Mouse (Mus musculus): ENCODE results near the gene Rhno1.
"Not testable (repeated sequence)": the region's sequence is repeated elsewhere in the genome, so short reads cannot be mapped to it uniquely, and the experiment has no call there.

Gene Rhno1

DNA sequence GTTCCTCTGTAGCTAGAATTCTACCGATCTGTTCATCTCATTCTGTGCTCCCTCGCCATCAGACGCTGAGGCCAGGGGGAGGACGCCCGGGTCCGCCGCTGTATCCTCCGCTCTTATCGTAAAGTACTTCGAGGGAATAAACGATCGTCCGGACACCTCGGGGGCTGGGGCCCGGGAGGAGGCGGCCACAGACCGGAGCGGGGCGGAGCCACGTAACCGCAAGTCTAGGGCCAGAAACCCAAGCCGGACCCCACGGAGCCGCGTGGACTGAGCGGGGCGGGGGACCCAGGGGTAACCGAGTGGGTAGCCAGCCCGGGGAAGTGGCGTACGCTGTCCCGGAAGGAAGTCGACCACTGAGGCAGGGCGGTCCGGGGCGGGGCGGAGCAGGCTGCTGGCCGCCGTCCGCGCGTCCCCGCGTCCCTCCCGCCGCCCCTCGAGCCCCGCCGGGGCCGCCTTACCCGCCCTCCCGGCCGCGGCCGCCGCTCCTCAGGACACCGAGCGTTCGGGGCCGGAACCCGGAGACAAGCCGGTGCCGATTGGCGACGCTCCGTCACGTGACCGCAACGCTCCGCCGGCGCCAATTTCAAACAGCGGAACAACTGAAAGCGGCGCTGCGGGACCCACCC is at the start of gene Rhno1, which contains the start of gene Foxm1:
Rhno1 (minus strand) TSS at position 531 of the 626 bp plus-strand sequence.
Foxm1 (plus strand) TSS at position 587 of the 626 bp plus-strand sequence.
- peak; percentile 61 to 77 for DNase-seq (ENCODE audit: low spot score in 2 of 2)

DNA sequence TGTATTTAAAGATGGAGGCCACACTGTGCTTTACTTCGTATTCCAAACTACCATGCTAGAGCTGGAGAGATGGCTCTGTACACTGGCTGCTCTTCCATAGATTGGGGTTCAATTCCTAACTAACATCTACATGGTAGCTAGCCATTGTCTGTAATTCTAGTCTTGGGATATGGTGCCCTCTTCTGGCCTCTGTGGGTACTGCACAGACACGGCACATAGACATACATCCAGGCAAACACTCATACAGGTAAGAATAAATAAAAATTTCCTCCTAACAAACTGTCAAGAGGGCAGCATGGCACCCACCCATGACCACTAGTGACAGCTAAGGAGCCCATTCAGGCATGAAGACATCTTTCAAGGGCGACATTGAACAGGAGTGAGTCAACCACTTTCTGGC is 48.4 kb upstream of the Rhno1 start:
- peak; percentile 63 to 88 for DNase-seq (ENCODE audit: low spot score in 2 of 2)

DNA sequence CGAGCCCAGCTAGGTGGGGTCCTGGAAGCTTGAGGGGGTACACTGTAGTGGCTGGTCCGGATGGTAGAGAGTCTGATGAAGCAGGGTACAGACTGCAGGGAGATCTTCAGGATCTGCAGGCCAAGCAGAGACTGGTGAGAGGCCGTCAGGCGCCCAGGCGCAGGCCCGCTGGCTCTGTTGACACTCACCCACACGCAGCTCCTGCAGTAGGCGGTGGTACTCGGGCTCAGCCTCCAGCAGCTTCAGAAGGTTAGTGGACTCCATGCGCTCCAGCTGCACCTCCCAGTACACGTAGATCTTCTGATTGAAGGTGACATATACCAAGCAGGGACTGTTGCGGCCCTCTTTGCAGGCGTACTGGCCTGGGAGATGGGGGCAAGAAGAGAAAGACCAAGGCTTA is 47.6 kb upstream of the Rhno1 start:
- no peak for DNase-seq (ENCODE audit: low spot score in 2 of 2)

GRCm38 (mm10) chr6:128408544-128409125 is 45.9 kb upstream of the Rhno1 start:
- no peak for DNase-seq (ENCODE audit: low spot score in 2 of 2)

DNA sequence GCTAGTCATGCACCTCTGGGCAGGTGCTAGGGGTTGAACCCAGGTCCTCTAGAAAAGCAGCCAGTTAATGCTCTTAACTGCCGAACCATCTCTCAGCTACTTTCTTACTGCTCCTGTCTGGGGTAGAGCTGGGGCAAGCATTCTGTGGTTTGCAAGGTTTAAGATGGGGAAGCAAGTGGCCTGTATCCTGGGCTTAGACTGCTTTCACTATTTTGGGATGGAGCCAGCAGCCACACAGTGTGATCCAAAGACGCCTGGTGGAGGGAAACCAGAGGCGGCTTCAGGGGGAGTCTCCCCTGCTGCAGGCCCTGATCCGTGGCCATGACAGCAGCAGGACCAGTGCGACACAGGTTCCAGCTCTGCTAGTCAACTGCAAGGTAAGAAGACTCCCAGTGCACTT is 42.0 kb upstream of the Rhno1 start:
- DNase-seq (ENCODE audit: low spot score in 2 of 2), result no peak

DNA sequence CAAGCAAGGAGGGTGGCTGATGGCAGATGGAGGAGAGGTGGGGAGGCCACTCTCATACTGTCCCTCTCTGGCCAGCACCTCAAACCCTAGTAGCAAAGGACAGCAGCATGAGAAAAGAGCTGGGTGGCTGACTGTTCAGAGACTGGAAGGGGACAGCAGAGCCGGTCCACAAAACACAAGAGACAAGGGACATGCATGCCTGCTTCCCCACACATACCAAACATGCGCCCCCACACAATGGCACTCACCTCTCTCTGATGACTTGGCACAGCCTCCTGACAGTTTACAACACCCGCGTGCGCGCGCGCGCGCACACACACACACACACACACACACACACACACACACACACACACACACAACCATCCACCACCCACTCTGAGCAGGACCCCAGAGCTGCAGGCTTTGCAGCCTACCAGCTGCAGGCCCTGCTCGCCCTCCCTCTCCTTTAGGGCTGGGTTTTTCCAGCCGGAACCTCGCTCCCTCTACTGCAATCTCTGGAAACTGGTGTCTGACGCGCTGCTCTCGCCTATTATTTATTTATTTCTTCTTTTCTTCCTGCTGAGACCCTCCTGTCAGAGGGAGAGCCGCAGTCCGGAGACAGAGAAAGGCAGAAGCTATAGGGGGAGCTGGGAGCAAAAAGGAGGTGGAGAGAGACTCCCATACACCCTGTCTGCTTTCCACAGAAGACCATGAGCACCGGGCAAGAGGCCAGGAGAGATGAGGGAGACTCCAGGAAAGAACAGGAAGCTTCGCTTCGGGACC is 36.9 kb upstream of the Rhno1 start:
- peak in 1 of 2 experiments; percentile 31 for DNase-seq (ENCODE audit: low spot score in 2 of 2)

GRCm38 (mm10) chr6:128398996-128399395 is 36.3 kb upstream of the Rhno1 start, which contains the start of gene Nrip2:
Gene Nrip2 (plus strand): TSS chr6:128399296.
- DNase-seq (ENCODE audit: low spot score in 2 of 2), result no peak

DNA sequence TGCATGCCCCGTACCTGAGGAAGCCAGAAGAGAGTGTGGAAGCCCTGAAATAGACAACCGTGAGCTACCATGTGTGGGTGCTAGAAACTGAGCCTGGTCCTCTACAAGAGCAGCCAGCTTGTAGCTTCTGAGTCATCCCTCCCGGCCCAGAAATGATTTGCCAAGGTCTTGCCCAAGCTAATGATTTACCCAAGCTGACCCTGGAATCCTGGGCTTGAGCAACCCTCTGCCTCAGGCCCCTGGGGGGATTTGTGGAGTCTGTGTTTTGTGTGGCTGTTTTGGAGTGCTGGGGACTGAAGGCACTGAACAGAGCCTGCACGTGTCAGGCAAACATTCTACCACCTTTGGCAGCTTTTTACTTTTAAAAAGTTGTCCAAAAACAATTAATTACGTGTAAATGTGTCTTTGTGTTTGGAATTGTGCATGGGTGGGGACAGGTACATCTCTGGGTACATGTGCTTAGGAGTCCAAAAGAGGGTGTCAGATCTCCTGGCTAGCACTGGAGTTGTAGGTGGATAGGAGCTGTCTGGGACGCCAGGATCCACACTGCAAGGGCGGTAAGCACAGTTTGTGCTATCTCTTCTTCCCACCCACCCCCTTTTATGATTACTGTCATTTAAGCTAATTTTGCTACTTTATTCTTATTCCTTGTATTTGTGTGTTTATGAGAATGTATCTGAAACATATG is 35.0 kb upstream of the Rhno1 start:
- DNase-seq (ENCODE audit: low spot score in 2 of 2), result no peak

DNA sequence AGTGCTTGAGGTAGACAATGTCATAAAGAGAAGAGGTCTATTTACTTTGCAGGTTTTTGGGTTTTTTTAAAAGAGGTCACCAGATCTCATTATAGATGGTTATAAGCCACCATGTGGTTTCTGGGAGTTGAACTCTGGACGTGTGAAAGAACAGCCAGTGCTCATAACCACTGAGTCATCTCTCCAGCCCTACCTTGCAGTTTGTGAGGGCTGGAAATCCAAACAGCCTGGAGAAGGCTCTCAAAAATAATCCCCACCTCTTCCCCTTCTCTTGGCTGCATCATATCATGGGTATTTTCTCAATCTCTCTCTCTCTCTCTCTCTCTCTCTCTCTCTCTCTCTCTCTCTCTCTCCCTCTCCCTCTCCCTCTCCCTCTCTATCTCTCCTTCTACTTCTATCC is 28.0 kb upstream of the Rhno1 start:
- DNase-seq (ENCODE audit: low spot score in 2 of 2), result no peak

- DNase-seq (ENCODE audit: low spot score in 2 of 2), result no peak
Observed at GRCm38 (mm10) chr6:128389185-128389584, 26.5 kb upstream of the Rhno1 start.

GRCm38 (mm10) chr6:128385026-128385425 is 22.3 kb upstream of the Rhno1 start:
- no peak for DNase-seq (ENCODE audit: low spot score in 2 of 2)

DNA sequence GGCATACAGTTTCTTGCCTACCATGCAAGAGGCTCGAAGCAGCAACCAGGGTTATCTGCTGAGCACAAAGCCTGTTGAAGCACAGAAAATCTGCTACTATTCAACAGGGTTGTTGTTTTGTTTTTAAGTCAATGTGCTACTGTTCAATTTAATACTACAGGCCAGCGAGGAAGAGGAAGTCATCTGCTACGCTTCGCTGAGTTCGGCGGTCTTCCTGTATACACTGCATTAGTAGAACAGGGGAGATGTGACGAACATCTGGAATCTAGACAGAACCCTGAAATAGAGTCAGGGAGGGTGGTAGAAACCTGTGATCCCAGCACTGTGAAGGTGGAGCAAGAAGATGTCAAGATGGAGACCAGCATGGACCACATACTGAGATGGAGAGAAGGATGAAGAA is 21.0 kb upstream of the Rhno1 start:
- DNase-seq (ENCODE audit: low spot score in 2 of 2), result no peak

DNA sequence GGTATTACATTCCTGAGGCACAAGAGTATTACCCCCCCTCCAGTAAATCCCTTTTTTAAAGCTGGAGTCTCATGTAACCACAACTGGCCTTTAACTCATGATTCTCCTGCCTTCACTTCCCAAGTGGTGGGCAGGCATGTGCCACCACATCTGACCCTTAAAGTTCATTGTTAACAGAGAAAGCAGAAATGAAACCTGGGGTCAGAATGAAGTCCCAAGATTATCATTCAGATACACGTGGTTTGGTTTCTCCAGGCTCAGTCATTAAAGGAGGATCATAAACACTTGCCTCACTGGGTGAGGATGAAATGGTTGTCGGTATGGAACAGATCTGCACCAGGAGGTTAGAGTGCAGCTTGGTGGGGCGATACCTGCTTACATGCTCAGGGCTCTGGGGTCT is 18.5 kb upstream of the Rhno1 start:
- DNase-seq (ENCODE audit: low spot score in 2 of 2), result no peak

GRCm38 (mm10) chr6:128380594-128381167 is 18.0 kb upstream of the Rhno1 start:
- not testable (repeated sequence) for DNase-seq (ENCODE audit: low spot score in 2 of 2)

GRCm38 (mm10) chr6:128379636-128380035 is 16.9 kb upstream of the Rhno1 start:
- no peak for DNase-seq (ENCODE audit: low spot score in 2 of 2)

- no peak for DNase-seq (ENCODE audit: low spot score in 2 of 2)
Observed at GRCm38 (mm10) chr6:128376371-128377085, 13.8 kb upstream of the Rhno1 start.

GRCm38 (mm10) chr6:128375192-128375591 is 12.5 kb upstream of the Rhno1 start, which contains the start of the genes Tex52 and Gm44596:
Gene Tex52 (plus strand): TSS chr6:128375456.
Gene Gm44596 (plus strand): TSS chr6:128375503.
- no peak for DNase-seq (ENCODE audit: low spot score in 2 of 2)

DNA sequence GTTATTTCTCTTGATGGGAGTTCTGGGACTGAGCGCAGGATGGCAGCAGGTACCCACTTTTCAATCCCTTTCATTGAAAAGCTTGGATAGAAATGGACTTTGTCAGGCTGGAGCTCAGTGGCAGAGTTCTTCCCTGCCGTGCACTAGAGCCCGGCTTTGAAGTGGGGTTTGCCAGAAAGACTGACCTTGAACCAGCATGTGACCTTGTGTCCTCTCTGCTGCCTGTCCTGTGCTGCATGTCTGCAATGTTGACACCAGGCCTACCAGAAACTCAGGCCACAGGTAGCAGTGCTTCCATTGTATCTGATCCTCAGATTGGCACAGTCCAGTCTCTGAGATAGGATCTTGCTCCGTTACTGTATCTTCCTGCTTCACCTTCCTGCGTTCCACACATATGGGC is 7.3 kb upstream of the Rhno1 start:
- no peak for DNase-seq (ENCODE audit: low spot score in 2 of 2)

GRCm38 (mm10) chr6:128366466-128366865 is 3.8 kb upstream of the Rhno1 start:
- DNase-seq (ENCODE audit: low spot score in 2 of 2), result no peak

DNA sequence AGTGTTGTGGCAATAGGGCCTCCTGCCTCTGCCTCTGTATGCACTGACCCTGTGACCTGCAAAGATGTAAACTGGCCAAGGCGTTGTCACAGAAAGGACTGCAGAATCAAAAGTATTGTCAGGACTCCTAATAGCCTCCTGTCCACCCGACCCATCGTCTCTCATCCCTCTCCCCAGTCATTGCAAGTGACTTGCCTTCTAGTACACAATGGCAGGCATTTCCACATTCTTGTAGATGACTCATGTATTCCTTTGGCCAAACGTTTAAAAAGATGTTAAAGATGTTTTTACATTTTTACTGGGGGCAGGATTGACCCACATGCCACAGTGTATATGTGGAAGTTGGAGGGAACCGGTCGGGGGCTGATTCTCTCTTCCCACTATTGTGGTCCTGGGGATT is 2.0 kb upstream of the Rhno1 start:
- DNase-seq (ENCODE audit: low spot score in 2 of 2), result no peak

Measured in frontal cortex, postnatal 14 days (tissue).